Mouse (Mus musculus): Measurements from ENCODE around the gene Kcnab3. TPM values are rescaled to one million over a fixed set of nuclear protein-coding genes. Genes with fewer than 3 reads are reported as not detected.

Kcnab3 gene
- polyA plus RNA-seq, 1 experiment from 2014 or later = 0.89 TPM

- Histone ChIP-seq H3K4me2 (peak overlapping the region; percentile 97), H3K27me3 (ENCODE audit: insufficient read depth, low read length) (no peaks in the 10 kb centered on the region), H3K36me3 (ENCODE audit: insufficient read depth) (peaks cover 34% of the 10 kb centered on the region), H3K9me3 (ENCODE audit: low read depth, low read length) (no peaks in the 10 kb centered on the region), H3K4me1 (ENCODE audit: insufficient read depth) (peaks cover 27% of the 10 kb centered on the region), H3K9ac (peak overlapping the region; percentile 60), H3K4me3 (ENCODE audit: low read depth, low read length) (peak overlapping the region; percentile 95), H3K27ac (ENCODE audit: low read depth) (peak overlapping the region; percentile 100)
- WGBS = 15% methylated on average over 6 of the region's 6 CpGs
- TF ChIP-seq CTCF (IDR thresholded peaks at IDR 0.05; ENCODE audit: low read depth) = no peak
- DNase-seq = peak; percentile 63
- ATAC-seq (ENCODE audit: insufficient read depth) = peak; percentile 11; the same call in 1 of the 2 replicates
Measured at GRCm38 (mm10) chr11:69365722-69366121, 39.7 kb downstream of the Kcnab3 start.

DNA sequence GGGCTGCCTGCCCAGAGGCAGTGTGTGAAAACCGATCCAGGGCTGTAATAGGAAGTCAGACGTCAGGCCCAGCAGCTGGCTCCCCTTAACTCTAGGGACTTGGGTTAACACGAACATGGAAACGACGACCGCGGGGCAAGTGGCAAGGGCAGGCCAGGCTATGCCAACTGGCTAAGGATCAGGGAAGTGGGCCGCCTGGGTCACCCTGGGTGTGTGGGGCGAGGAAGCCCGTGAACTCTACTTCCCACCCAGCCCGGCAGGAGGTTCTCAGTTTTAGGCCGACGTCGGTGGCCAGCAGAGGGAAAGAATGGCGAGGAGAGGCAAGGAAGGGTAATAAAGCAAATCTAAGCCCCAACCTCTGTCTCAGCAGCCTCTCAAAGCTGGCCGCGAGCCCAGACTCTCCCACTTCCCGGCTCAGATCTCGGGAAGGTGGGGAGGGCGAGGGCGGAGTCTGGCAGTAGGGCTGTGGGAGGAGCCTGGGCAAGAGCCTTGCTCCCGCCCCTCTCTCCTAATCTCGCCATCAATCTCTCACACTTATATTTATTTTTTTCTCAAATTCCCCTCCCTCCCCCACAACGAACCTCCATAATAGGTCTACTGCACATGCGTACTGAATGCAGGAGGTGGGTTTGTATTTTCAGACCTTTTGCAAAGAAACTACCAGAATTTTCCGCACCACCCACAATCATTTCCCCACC lies 40.2 kb downstream of the Kcnab3 start:
- ATAC-seq (ENCODE audit: insufficient read depth) (peak; percentile 60), DNase-seq (peak; percentile 99)
- Histone ChIP-seq H3K27ac (ENCODE audit: low read depth) (peak overlapping the region; percentile 100), H3K9ac (peak overlapping the region; percentile 60), H3K4me1 (ENCODE audit: insufficient read depth) (peaks cover 27% of the 10 kb centered on the region), H3K27me3 (ENCODE audit: insufficient read depth, low read length) (no peaks in the 10 kb centered on the region), H3K36me3 (ENCODE audit: insufficient read depth) (peaks cover 29% of the 10 kb centered on the region), H3K4me2 (peak overlapping the region; percentile 97), H3K9me3 (ENCODE audit: low read depth, low read length) (no peaks in the 10 kb centered on the region), H3K4me3 (ENCODE audit: low read depth, low read length) (peak overlapping the region; percentile 95)
- WGBS = 1% methylated on average over 26 of the region's 26 CpGs
- TF ChIP-seq CTCF (IDR thresholded peaks at IDR 0.05; ENCODE audit: low read depth) = peak; percentile 35

DNA sequence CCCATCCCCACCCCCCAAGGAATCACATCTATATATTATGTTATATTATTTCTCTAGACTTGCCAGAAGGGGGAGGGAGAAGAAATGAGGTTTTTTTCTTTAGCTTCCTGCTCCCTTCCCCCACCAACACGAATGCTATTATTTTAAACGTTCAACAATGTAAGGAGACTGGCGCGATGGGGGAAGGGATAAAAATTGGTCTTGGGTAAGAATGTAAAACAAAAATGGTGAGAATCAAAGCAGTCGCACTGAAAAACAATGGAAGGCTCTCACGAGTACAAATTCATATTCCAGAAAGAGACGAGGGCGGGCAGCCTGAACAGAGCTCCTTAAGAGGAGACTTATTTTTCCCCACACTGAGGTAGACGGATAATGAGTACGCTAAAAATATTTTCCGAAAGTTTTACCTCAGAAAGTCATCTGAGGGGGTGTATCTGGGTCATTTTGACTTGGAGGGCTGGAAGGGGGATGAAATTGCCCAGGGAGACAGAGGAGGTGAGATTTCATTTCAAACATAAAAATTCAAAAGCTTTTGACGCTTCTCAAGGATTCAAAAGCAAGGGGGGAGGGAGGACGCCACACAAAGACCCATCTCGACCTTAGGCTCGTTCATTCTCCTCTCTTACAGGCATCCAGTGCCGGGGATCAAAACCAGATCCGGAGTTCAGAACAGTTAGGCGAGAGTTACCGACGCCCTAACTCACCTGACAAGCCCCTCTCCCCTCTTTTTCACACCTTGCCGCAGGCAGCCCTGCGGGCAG lies 41.0 kb downstream of the Kcnab3 start:
- peak overlapping the region; percentile 97 for H3K4me2 ChIP-seq
- DNase-seq (peak; percentile 50), ATAC-seq (ENCODE audit: insufficient read depth) (no peak)
- peak overlapping the region; percentile 100 for H3K27ac ChIP-seq (ENCODE audit: low read depth)
- H3K4me1 ChIP-seq (ENCODE audit: insufficient read depth) = peaks cover 34% of the 10 kb centered on the region
- peak overlapping the region; percentile 99 for H3K9ac ChIP-seq
- H3K9me3 ChIP-seq (ENCODE audit: low read depth, low read length) = no peaks in the 10 kb centered on the region
- no peak for TF ChIP-seq CTCF (IDR thresholded peaks at IDR 0.05; ENCODE audit: low read depth)
- peaks cover 21% of the 10 kb centered on the region for H3K36me3 ChIP-seq (ENCODE audit: insufficient read depth)
- no peaks in the 10 kb centered on the region for H3K27me3 ChIP-seq (ENCODE audit: insufficient read depth, low read length)
- under 1% methylated on average over 22 of the region's 22 CpGs for WGBS
- peak overlapping the region; percentile 95 for H3K4me3 ChIP-seq (ENCODE audit: low read depth, low read length)

DNA sequence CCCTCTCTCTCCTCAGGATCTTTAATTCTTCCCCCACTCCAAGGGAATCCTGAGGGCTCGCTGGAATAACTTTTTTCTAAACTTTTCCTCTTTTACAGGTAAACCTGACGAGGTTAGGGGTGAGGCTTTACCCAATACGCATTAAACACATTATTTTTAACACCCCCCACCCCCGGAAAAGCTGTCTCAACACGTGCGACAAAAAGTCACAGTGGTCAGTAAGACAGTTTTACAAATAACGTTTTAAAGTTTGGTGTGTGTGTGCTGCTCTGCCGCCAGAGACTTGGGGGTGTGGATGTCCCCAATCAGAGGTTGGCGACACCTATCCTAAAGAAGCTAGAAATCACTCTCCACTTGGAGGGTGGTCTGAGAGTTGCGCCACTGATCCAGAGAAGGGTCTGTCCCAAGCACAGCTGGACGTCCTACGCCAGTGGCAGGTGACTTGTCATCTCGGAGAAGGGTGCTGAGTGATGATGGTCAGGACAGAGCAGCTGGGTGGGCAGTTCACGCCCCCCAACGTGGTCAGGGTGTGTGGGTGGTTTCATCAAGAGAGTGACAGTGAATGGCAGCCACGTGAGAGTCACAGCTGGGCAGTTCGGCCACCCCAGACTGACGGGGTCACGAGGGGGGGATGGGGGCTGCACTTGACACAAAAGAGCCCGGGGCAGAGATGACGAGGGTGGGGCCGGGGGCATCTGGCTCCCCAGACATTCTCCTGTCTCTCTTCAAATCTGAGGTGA lies 41.7 kb downstream of the Kcnab3 start:
- 0 out of 2 replicates have a peak, but pooled peaks have one; percentile 4 for TF ChIP-seq CTCF (IDR thresholded peaks at IDR 0.05; ENCODE audit: low read depth)
- peak overlapping the region; percentile 95 for H3K4me3 ChIP-seq (ENCODE audit: low read depth, low read length)
- ATAC-seq (ENCODE audit: insufficient read depth) (0 out of 2 replicates have a peak, but pooled peaks have one; percentile 4), DNase-seq (peak; percentile 65)
- no peaks in the 10 kb centered on the region for H3K9me3 ChIP-seq (ENCODE audit: low read depth, low read length)
- peaks cover 18% of the 10 kb centered on the region for H3K36me3 ChIP-seq (ENCODE audit: insufficient read depth)
- WGBS = 1% methylated on average over 22 of the region's 22 CpGs
- peaks cover 42% of the 10 kb centered on the region for H3K4me1 ChIP-seq (ENCODE audit: insufficient read depth)
- peak overlapping the region; percentile 99 for H3K9ac ChIP-seq
- no peaks in the 10 kb centered on the region for H3K27me3 ChIP-seq (ENCODE audit: insufficient read depth, low read length)
- peak overlapping the region; percentile 97 for H3K4me2 ChIP-seq
- H3K27ac ChIP-seq (ENCODE audit: low read depth) = peak overlapping the region; percentile 100

GRCm38 (mm10) chr11:69368356-69369214 lies 42.5 kb downstream of the Kcnab3 start:
- H3K4me3 ChIP-seq (ENCODE audit: low read depth, low read length) = peak overlapping the region; percentile 95
- H3K4me1 ChIP-seq (ENCODE audit: insufficient read depth) = peaks cover 42% of the 10 kb centered on the region
- H3K36me3 ChIP-seq (ENCODE audit: insufficient read depth) = peaks cover 17% of the 10 kb centered on the region
- H3K27me3 ChIP-seq (ENCODE audit: insufficient read depth, low read length) = no peaks in the 10 kb centered on the region
- H3K4me2 ChIP-seq = peak overlapping the region; percentile 97
- DNase-seq (peak; percentile 72), ATAC-seq (ENCODE audit: insufficient read depth) (no peak)
- no peaks in the 10 kb centered on the region for H3K9me3 ChIP-seq (ENCODE audit: low read depth, low read length)
- peak overlapping the region; percentile 100 for H3K27ac ChIP-seq (ENCODE audit: low read depth)
- TF ChIP-seq CTCF (IDR thresholded peaks at IDR 0.05; ENCODE audit: low read depth) = no peak
- peak overlapping the region; percentile 99 for H3K9ac ChIP-seq
- under 1% methylated on average over 74 of the region's 106 CpGs for WGBS
